Mouse (Mus musculus) liver, embryonic 15.5 days (tissue): ENCODE results near the gene Nmrk2. TPM values are rescaled to one million over a fixed set of nuclear protein-coding genes. Genes with fewer than 3 reads are reported as not detected.

Experiments
- ATAC-seq: fragments of 200-750 bp; cut with Nextera tagmentation; 2 replicates; pipeline ENCODE4 v1.8.0; 2017; ENCODE audit warnings: moderate number of reproducible peaks, mild to moderate bottlenecking, moderate library complexity; ENCODE audit not compliant: insufficient read depth
- H3K27ac ChIP-seq: fragments of 300-500 bp; sonication (generic); replicated peaks from 2 replicates; pipeline ENCODE4 v1.5.1; 2015; ENCODE audit warnings: mild to moderate bottlenecking, inconsistent platforms
- H3K27me3 ChIP-seq: fragments of 300-500 bp; sonication (generic); 2 replicates; pipeline ENCODE4 v1.6.1; 2015; ENCODE audit warnings: mild to moderate bottlenecking, inconsistent platforms
- H3K36me3 ChIP-seq: fragments of 300-500 bp; sonication (generic); replicated peaks from 2 replicates; pipeline ENCODE4 v1.6.1; 2015; ENCODE audit warnings: moderate library complexity, mild to moderate bottlenecking, inconsistent platforms
- H3K4me1 ChIP-seq: fragments of 300-500 bp; sonication (generic); replicated peaks from 2 replicates; pipeline ENCODE4 v1.6.1; 2015; ENCODE audit warnings: inconsistent platforms
- H3K4me2 ChIP-seq: fragments of 300-500 bp; sonication (generic); 2 replicates; pipeline ENCODE4 v1.6.1; 2015; ENCODE audit warnings: moderate library complexity, mild to moderate bottlenecking, inconsistent platforms
- H3K4me3 ChIP-seq: fragments of 300-500 bp; sonication (generic); replicated peaks from 2 replicates; pipeline ENCODE4 v1.5.1; 2015; ENCODE audit warnings: mild to moderate bottlenecking, inconsistent platforms
- H3K9ac ChIP-seq: fragments of 300-500 bp; sonication (generic); 2 replicates; pipeline ENCODE4 v1.6.1; 2015; ENCODE audit warnings: moderate library complexity, mild to moderate bottlenecking, inconsistent platforms
- H3K9me3 ChIP-seq: fragments of 300-500 bp; sonication (generic); replicated peaks from 2 replicates; pipeline ENCODE4 v1.6.1; 2016; ENCODE audit warnings: inconsistent platforms
- WGBS: fragments of 180-500 bp; shearing (Covaris S2); methylation state at CpG from one replicate; pipeline ENCODE4 v1.1.7; 2015; ENCODE audit warnings: mixed read lengths; ENCODE audit not compliant: insufficient replicate concordance; 5-methylcytosine and 5-hydroxymethylcytosine counted together
- polyA plus RNA-seq: library from polyadenylated mRNA; unstranded; fragments of >200 nt; fragmentation: Nextera tagmentation; extraction: Ambion mirVana; gene quantifications from 2 replicates; pipeline ENCODE4 v1.2.1, GENCODE M21; 2015

The Nmrk2 gene
- polyA plus RNA-seq, 1 experiment from 2014 or later, result 0.09 TPM

DNA sequence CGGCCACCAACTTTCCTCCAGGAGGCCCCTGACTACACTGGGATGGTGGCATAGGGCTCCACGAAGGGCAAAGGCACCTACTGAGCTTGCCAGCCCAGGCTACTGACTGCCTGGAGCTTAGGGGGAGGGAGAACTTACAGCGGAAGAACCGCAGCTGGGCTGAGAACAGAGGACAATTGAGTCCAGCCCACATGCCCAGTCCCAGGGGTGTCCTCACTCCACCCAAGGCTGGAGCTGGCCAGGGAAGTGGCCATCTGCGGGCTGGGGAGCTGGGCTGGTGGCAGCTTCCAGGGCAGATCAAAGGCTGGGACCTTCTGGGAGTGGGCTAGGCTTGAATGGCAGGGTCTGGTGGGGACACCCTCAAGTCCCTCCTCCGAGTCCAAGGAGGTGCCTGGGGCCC, 47.1 kb downstream of the Nmrk2 start:
- no peak overlapping the region for H3K4me3 ChIP-seq
- H3K36me3 ChIP-seq, result peaks cover 93% of the 10 kb centered on the region
- 84% methylated on average over 6 of the region's 6 CpGs for WGBS
- no peaks in the 10 kb centered on the region for H3K27me3 ChIP-seq
- H3K4me1 ChIP-seq, result peaks cover 23% of the 10 kb centered on the region
- no peak for ATAC-seq
- H3K9me3 ChIP-seq, result no peaks in the 10 kb centered on the region
- no peak overlapping the region for H3K27ac ChIP-seq
- no peak overlapping the region for H3K4me2 ChIP-seq
- no peak overlapping the region for H3K9ac ChIP-seq

DNA sequence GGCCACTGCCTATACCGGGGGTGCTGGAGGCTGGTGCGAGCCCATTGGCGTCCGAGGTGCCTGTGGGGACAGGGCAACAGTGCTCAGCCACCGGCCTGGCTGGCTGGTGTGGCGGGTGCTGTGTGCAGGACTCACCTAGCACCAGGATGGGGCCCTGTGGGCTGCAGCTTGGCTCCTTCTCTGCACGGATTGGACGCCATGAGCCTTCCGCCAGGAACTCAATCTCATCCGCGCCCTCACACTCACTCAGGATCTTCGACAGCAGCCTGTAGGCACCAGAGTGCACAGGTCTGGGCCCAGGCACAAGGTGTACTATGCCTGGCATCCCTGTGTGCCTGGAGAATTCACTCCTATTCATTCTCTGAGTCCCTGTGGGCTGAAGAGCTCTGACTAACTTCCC, 47.5 kb downstream of the Nmrk2 start:
- no peak overlapping the region for H3K9ac ChIP-seq
- WGBS, result 91% methylated on average over 12 of the region's 12 CpGs
- peaks cover 96% of the 10 kb centered on the region for H3K36me3 ChIP-seq
- no peak overlapping the region for H3K4me3 ChIP-seq
- H3K4me1 ChIP-seq, result peaks cover 21% of the 10 kb centered on the region
- ATAC-seq, result no peak
- no peak overlapping the region for H3K4me2 ChIP-seq
- no peaks in the 10 kb centered on the region for H3K27me3 ChIP-seq
- H3K9me3 ChIP-seq, result no peaks in the 10 kb centered on the region
- H3K27ac ChIP-seq, result no peak overlapping the region

DNA sequence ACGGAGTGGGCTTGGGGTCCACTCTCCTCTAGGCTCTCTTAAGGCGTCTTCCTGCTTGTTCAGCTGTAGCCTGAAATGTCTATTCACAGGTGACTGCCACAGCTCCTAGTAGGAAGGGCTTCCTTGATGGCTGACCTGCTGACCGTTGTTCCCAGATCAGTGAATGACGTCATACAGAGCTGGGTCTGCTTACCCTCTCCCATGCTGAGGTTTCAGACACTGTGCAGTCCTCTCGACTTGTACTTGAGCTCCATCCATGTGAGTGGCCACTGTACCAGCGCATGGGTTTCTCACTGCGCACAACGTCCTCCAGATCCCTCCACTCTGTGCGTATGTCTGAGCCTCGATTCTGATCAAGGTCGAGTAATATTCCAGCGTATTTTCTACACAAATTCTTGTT, 49.2 kb downstream of the Nmrk2 start:
- H3K36me3 ChIP-seq, result peaks cover 98% of the 10 kb centered on the region
- ATAC-seq, result no peak
- WGBS, result 57% methylated on average over 12 of the region's 12 CpGs
- no peaks in the 10 kb centered on the region for H3K9me3 ChIP-seq
- no peak overlapping the region for H3K4me3 ChIP-seq
- H3K9ac ChIP-seq, result no peak overlapping the region
- no peak overlapping the region; the same call in 1 of the 2 replicates for H3K27ac ChIP-seq
- peaks cover 17% of the 10 kb centered on the region for H3K4me1 ChIP-seq
- H3K27me3 ChIP-seq, result no peaks in the 10 kb centered on the region
- H3K4me2 ChIP-seq, result no peak overlapping the region

DNA sequence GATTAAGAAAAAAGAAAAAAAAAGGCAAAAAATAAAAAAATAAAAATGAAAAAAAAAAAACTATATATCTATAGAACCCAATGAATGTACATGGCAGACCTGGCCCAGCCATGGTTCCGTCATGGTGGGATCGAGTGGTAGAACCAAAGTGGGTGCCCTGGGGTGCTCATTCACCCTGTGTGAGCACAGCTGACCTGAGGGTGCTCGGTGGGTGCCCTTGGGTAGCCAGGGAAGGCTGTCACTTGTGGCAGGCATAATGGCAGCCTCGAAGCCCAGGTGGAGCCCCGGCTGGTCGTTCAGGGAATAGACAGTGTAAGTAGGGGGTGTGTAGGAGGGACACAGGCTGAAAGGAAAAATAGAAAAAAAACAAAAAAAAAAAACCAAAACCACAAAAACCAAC, 50.6 kb downstream of the Nmrk2 start:
- Histone ChIP-seq H3K36me3 (peaks cover 98% of the 10 kb centered on the region), H3K4me1 (peaks cover 27% of the 10 kb centered on the region), H3K4me2 (no peak overlapping the region), H3K9me3 (no peaks in the 10 kb centered on the region), H3K27ac (no peak overlapping the region), H3K27me3 (no peaks in the 10 kb centered on the region), H3K9ac (no peak overlapping the region), H3K4me3 (no peak overlapping the region)
- 61% methylated on average over 6 of the region's 6 CpGs for WGBS
- ATAC-seq, result no peak

Other genes starting within 250 kb of the Nmrk2 start
- 0.36 and 0.41 TPM in 2 replicates for gene Gng7, start 187.1 kb downstream of the Nmrk2 start, polyA plus RNA-seq
- gene Diras1, start 176.4 kb downstream of the Nmrk2 start, polyA plus RNA-seq, result 0.07 TPM in 1 of 2 replicates, not detected in the other
- 5.6 and 6.5 TPM in 2 replicates for gene Slc39a3, start 164.6 kb downstream of the Nmrk2 start, polyA plus RNA-seq
- 57.0 and 62.9 TPM in 2 replicates for gene Sgta, start 141.9 kb downstream of the Nmrk2 start, polyA plus RNA-seq
- gene Thop1, start 132.0 kb downstream of the Nmrk2 start, polyA plus RNA-seq, result 19.4 and 21.1 TPM in 2 replicates
- 32.9 and 36.3 TPM in 2 replicates for gene Creb3l3, start 103.2 kb downstream of the Nmrk2 start, polyA plus RNA-seq
- gene Map2k2, start 96.1 kb downstream of the Nmrk2 start, polyA plus RNA-seq, result 111 and 117 TPM in 2 replicates
- gene Zbtb7a, start 66.8 kb downstream of the Nmrk2 start, polyA plus RNA-seq, result 47.6 and 56.9 TPM in 2 replicates
- gene Pias4, start 34.1 kb downstream of the Nmrk2 start, polyA plus RNA-seq, result 26.0 and 32.6 TPM in 2 replicates
- gene Eef2, start 25.4 kb downstream of the Nmrk2 start, polyA plus RNA-seq, result 270 and 306 TPM in 2 replicates
- 16.6 and 17.8 TPM in 2 replicates for gene Dapk3, start 19.0 kb downstream of the Nmrk2 start, polyA plus RNA-seq
- gene 4930442H23Rik, start 18.2 kb downstream of the Nmrk2 start, polyA plus RNA-seq, result 0.07 TPM in 1 of 2 replicates, not detected in the other
- gene Atcay, start 28.8 kb upstream of the Nmrk2 start, polyA plus RNA-seq, result not detected in 2 replicates
- 0.31 TPM in 2 replicates for gene Zfr2, start 31.1 kb upstream of the Nmrk2 start, polyA plus RNA-seq
- gene Matk, start 50.9 kb upstream of the Nmrk2 start, polyA plus RNA-seq, result 1.9 and 2.1 TPM in 2 replicates
- gene Mrpl54, start 64.9 kb upstream of the Nmrk2 start, polyA plus RNA-seq, result 78.7 and 92.2 TPM in 2 replicates
- 24.0 and 27.3 TPM in 2 replicates for gene Apba3, start 64.9 kb upstream of the Nmrk2 start, polyA plus RNA-seq
- gene Tjp3, start 89.5 kb upstream of the Nmrk2 start, polyA plus RNA-seq, result 0.93 and 1.4 TPM in 2 replicates
- 13.4 and 15.2 TPM in 2 replicates for gene Pip5k1c, start 90.9 kb upstream of the Nmrk2 start, polyA plus RNA-seq
- 24.3 and 29.5 TPM in 2 replicates for gene Cactin, start 119.1 kb upstream of the Nmrk2 start, polyA plus RNA-seq
- gene Tbxa2r, start 126.7 kb upstream of the Nmrk2 start, polyA plus RNA-seq, result 4.0 and 5.0 TPM in 2 replicates
- not detected in 2 replicates for gene Gipc3, start 141.2 kb upstream of the Nmrk2 start, polyA plus RNA-seq
- 22.3 and 22.6 TPM in 2 replicates for gene Hmg20b, start 148.4 kb upstream of the Nmrk2 start, polyA plus RNA-seq
- gene Mfsd12, start 155.4 kb upstream of the Nmrk2 start, polyA plus RNA-seq, result 15.0 and 16.5 TPM in 2 replicates
- gene 4930404N11Rik, start 163.8 kb upstream of the Nmrk2 start, polyA plus RNA-seq, result 2.3 and 2.9 TPM in 2 replicates
- gene Fzr1, start 176.5 kb upstream of the Nmrk2 start, polyA plus RNA-seq, result 127 and 147 TPM in 2 replicates
- gene Dohh, start 182.4 kb upstream of the Nmrk2 start, polyA plus RNA-seq, result 50.9 and 56.2 TPM in 2 replicates
- 0.75 and 0.88 TPM in 2 replicates for gene Gm48551, start 182.4 kb upstream of the Nmrk2 start, polyA plus RNA-seq
- gene Gm48552, start 187.0 kb upstream of the Nmrk2 start, polyA plus RNA-seq, result 0.56 TPM in 1 of 2 replicates, not detected in the other
- 1.9 and 2.3 TPM in 2 replicates for gene Smim24, start 191.0 kb upstream of the Nmrk2 start, polyA plus RNA-seq